Mouse (Mus musculus) lung, embryonic 16.5 days (tissue): ENCODE measurements at regions not wholly inside any gene's neighbourhood (a gene's known extent, or its start where the extent isn't known, plus 50 kb on each side); places are given as distances from the start of the nearest gene placed in this dataset.

Experiments
- ATAC-seq: fragments of 200-750 bp; cut with Nextera tagmentation; 2 replicates; pipeline ENCODE4 v1.8.0; 2017; ENCODE audit warnings: low read depth, mild to moderate bottlenecking, moderate library complexity
- H3K27ac ChIP-seq: fragments of 300-500 bp; sonication (generic); 2 replicates; pipeline ENCODE4 v1.5.1; 2014; ENCODE audit warnings: mild to moderate bottlenecking, control low read depth, low read length
- H3K27me3 ChIP-seq: fragments of 300-500 bp; sonication (generic); 2 replicates; pipeline ENCODE4 v1.6.1; 2014; ENCODE audit warnings: low read depth, low read length, mixed read lengths; ENCODE audit not compliant: control insufficient read depth, insufficient read depth
- H3K36me3 ChIP-seq: fragments of 300-500 bp; sonication (generic); 2 replicates; pipeline ENCODE4 v1.6.1; 2014; ENCODE audit warnings: low read length; ENCODE audit not compliant: control insufficient read depth, insufficient read depth
- H3K4me1 ChIP-seq: fragments of 300-500 bp; sonication (generic); replicated peaks from 2 replicates; pipeline ENCODE4 v1.6.1; 2014; ENCODE audit warnings: low read length, mixed read lengths; ENCODE audit not compliant: control insufficient read depth, insufficient read depth
- H3K4me2 ChIP-seq: fragments of 300-500 bp; sonication (generic); 2 replicates; pipeline ENCODE4 v1.6.1; 2014; ENCODE audit warnings: low read depth, low read length, control low read depth
- H3K4me3 ChIP-seq: fragments of 300-500 bp; sonication (generic); 2 replicates; pipeline ENCODE4 v1.5.1; 2014; ENCODE audit warnings: mild to moderate bottlenecking, low read length, control low read depth
- H3K9ac ChIP-seq: fragments of 300-500 bp; sonication (generic); 2 replicates; pipeline ENCODE4 v1.6.1; 2014; ENCODE audit warnings: low read length, control low read depth
- H3K9me3 ChIP-seq: fragments of 300-500 bp; sonication (generic); 2 replicates; pipeline ENCODE4 v1.6.1; 2016; ENCODE audit warnings: low read length; ENCODE audit not compliant: control insufficient read depth
- WGBS: fragments of 180-500 bp; shearing (Covaris S2); extraction: QIAGEN DNeasy Blood & Tissue Kit; methylation state at CpG from one replicate; pipeline ENCODE4 v1.1.7; 2014; 5-methylcytosine and 5-hydroxymethylcytosine counted together

GRCm38 (mm10) chr19:21111836-21112235 lies 157.8 kb upstream of the Tmc1 start:
- WGBS, result 86% methylated on average over 5 of the region's 5 CpGs
- Histone ChIP-seq H3K4me3 (no peak overlapping the region), H3K27me3 (no peaks in the 10 kb centered on the region), H3K36me3 (no peaks in the 10 kb centered on the region), H3K4me1 (no peaks in the 10 kb centered on the region), H3K27ac (no peak overlapping the region), H3K9me3 (no peaks in the 10 kb centered on the region), H3K9ac (no peak overlapping the region), H3K4me2 (no peak overlapping the region)
- ATAC-seq, result no peak

GRCm38 (mm10) chr19:21108311-21108710 lies 154.3 kb upstream of the Tmc1 start:
- no peaks in the 10 kb centered on the region for H3K36me3 ChIP-seq
- no peaks in the 10 kb centered on the region for H3K9me3 ChIP-seq
- 69% methylated on average over 2 of the region's 2 CpGs for WGBS
- no peak overlapping the region for H3K27ac ChIP-seq
- H3K9ac ChIP-seq, result no peak overlapping the region
- no peaks in the 10 kb centered on the region for H3K4me1 ChIP-seq
- H3K27me3 ChIP-seq, result no peaks in the 10 kb centered on the region
- H3K4me3 ChIP-seq, result no peak overlapping the region
- H3K4me2 ChIP-seq, result no peak overlapping the region
- no peak for ATAC-seq

GRCm38 (mm10) chr19:21107741-21108140 lies 153.7 kb upstream of the Tmc1 start:
- no peaks in the 10 kb centered on the region for H3K36me3 ChIP-seq
- no peaks in the 10 kb centered on the region for H3K9me3 ChIP-seq
- H3K27me3 ChIP-seq, result no peaks in the 10 kb centered on the region
- H3K4me1 ChIP-seq, result no peaks in the 10 kb centered on the region
- no peak overlapping the region for H3K4me2 ChIP-seq
- H3K9ac ChIP-seq, result no peak overlapping the region
- H3K4me3 ChIP-seq, result no peak overlapping the region
- H3K27ac ChIP-seq, result no peak overlapping the region
- 39% methylated on average over 3 of the region's 3 CpGs for WGBS
- no peak for ATAC-seq

- no peak overlapping the region for H3K4me3 ChIP-seq
- 35% methylated on average over 4 of the region's 4 CpGs for whole genome bisulfite sequencing
- no peak overlapping the region for H3K9ac ChIP-seq
- no peaks in the 10 kb centered on the region for H3K27me3 ChIP-seq
- no peak for ATAC-seq
- no peaks in the 10 kb centered on the region for H3K9me3 ChIP-seq
- H3K27ac ChIP-seq, result no peak overlapping the region
- H3K4me1 ChIP-seq, result no peaks in the 10 kb centered on the region
- no peaks in the 10 kb centered on the region for H3K36me3 ChIP-seq
- no peak overlapping the region for H3K4me2 ChIP-seq
These were observed 153.3 kb upstream of the Tmc1 start for GRCm38 (mm10) chr19:21107275-21107674.

- Histone ChIP-seq H3K36me3 (no peaks in the 10 kb centered on the region), H3K4me2 (no peak overlapping the region)
- 65% methylated on average over 10 of the region's 10 CpGs for WGBS
These were observed 152.8 kb upstream of the Tmc1 start for GRCm38 (mm10) chr19:21106766-21107165.

GRCm38 (mm10) chr19:21106241-21106669 lies 152.3 kb upstream of the Tmc1 start:
- Histone ChIP-seq H3K9me3 (no peaks in the 10 kb centered on the region), H3K27ac (no peak overlapping the region), H3K4me2 (no peak overlapping the region), H3K4me3 (no peak overlapping the region), H3K4me1 (no peaks in the 10 kb centered on the region), H3K27me3 (no peaks in the 10 kb centered on the region), H3K36me3 (no peaks in the 10 kb centered on the region), H3K9ac (no peak overlapping the region)
- ATAC-seq, result peak; percentile 83
- 22% methylated on average over 6 of the region's 6 CpGs for WGBS

More at GRCm38 (mm10) chr19:21106766-21107165, 152.8 kb upstream of the Tmc1 start:
- Histone ChIP-seq H3K27ac (no peak overlapping the region), H3K9ac (no peak overlapping the region), H3K4me3 (no peak overlapping the region), H3K27me3 (no peaks in the 10 kb centered on the region), H3K4me1 (no peaks in the 10 kb centered on the region), H3K9me3 (no peaks in the 10 kb centered on the region)
- ATAC-seq, result no peak

- no peaks in the 10 kb centered on the region for H3K9me3 ChIP-seq
- no peaks in the 10 kb centered on the region for H3K36me3 ChIP-seq
- no peaks in the 10 kb centered on the region for H3K4me1 ChIP-seq
- no peaks in the 10 kb centered on the region for H3K27me3 ChIP-seq
- H3K9ac ChIP-seq, result no peak overlapping the region
- 78% methylated on average over 6 of the region's 6 CpGs for WGBS
- no peak overlapping the region for H3K4me3 ChIP-seq
- ATAC-seq, result no peak
- H3K4me2 ChIP-seq, result no peak overlapping the region
- no peak overlapping the region for H3K27ac ChIP-seq
These were observed 151.0 kb upstream of the Tmc1 start for GRCm38 (mm10) chr19:21105004-21105403.

GRCm38 (mm10) chr19:21104462-21104936 lies 150.5 kb upstream of the Tmc1 start:
- WGBS, result 69% methylated on average over 8 of the region's 8 CpGs
- Histone ChIP-seq H3K9me3 (no peaks in the 10 kb centered on the region), H3K27ac (no peak overlapping the region), H3K4me1 (no peaks in the 10 kb centered on the region), H3K36me3 (no peaks in the 10 kb centered on the region), H3K4me3 (no peak overlapping the region), H3K27me3 (no peaks in the 10 kb centered on the region), H3K4me2 (no peak overlapping the region), H3K9ac (no peak overlapping the region)
- ATAC-seq, result no peak

- Histone ChIP-seq H3K4me1 (no peaks in the 10 kb centered on the region), H3K36me3 (no peaks in the 10 kb centered on the region), H3K4me3 (no peak overlapping the region), H3K9ac (no peak overlapping the region), H3K27ac (no peak overlapping the region; the same call in 1 of the 2 replicates), H3K9me3 (no peaks in the 10 kb centered on the region), H3K4me2 (no peak overlapping the region), H3K27me3 (no peaks in the 10 kb centered on the region)
- peak; percentile 65 for ATAC-seq
- WGBS, result 62% methylated on average over 7 of the region's 7 CpGs
These were observed 124.0 kb upstream of the Tmc1 start for GRCm38 (mm10) chr19:21077771-21078548.
